Comparison of ENCODE assay signal across 19 mouse cellular contexts in genomic region chr3:7041372-7042057, GRCm38 (mm10).
DNase-seq lines count a peak whose midpoint lies in the region; ATAC-seq lines count a peak whose summit lies in the region.
"Had no signal": no experiment of that assay in that cellular context is flagged by ENCODE, and none has a peak within 500 bp of the region (broad histone marks: within the 10 kb centered on the region; RNA-seq: fewer than 3 reads in every experiment).

No protein-coding gene starts in this region.

- no peaks in the 10 kb centered on the region for H3K4me1 ChIP-seq in hindbrain, embryonic 12.5 days
- no peaks in the 10 kb centered on the region for H3K4me1 ChIP-seq in hindbrain, embryonic 16.5 days (ENCODE audit: control insufficient read depth, insufficient read depth, low read depth, low read length)
- no peaks in the 10 kb centered on the region for H3K4me1 ChIP-seq in forebrain, embryonic 14.5 days (ENCODE audit: control insufficient read depth, insufficient read depth, low read length)
- no peaks in the 10 kb centered on the region for H3K4me1 ChIP-seq in midbrain, embryonic 14.5 days (ENCODE audit: control insufficient read depth, insufficient read depth, low read length)
- H3K4me1 ChIP-seq: embryonic facial prominence, embryonic 12.5 days; heart, embryonic 10.5 days had no signal

- 49% methylated on average over 2 of the region's 2 CpGs for whole genome bisulfite sequencing in hindbrain, embryonic 12.5 days
- 41% methylated on average over 2 of the region's 2 CpGs for WGBS in hindbrain, embryonic 16.5 days
- WGBS in forebrain, embryonic 14.5 days, result 39% methylated on average over 2 of the region's 2 CpGs
- 36% methylated on average over 2 of the region's 2 CpGs for WGBS in midbrain, embryonic 14.5 days

- H3K4me3 ChIP-seq in hindbrain, embryonic 12.5 days, result no peak overlapping the region
- no peak overlapping the region for H3K4me3 ChIP-seq in hindbrain, embryonic 16.5 days (ENCODE audit: low read length)
- H3K4me3 ChIP-seq in forebrain, embryonic 14.5 days (ENCODE audit: low read depth, low read length), result no peak overlapping the region
- H3K4me3 ChIP-seq in midbrain, embryonic 14.5 days (replicated peaks; ENCODE audit: low read depth, low read length), result no peak overlapping the region
- H3K4me3 ChIP-seq: embryonic facial prominence, embryonic 12.5 days; heart, embryonic 10.5 days had no signal

- H3K9me3 ChIP-seq in hindbrain, embryonic 12.5 days (replicated peaks), result no peaks in the 10 kb centered on the region; the same call in 1 of the 2 replicates
- 0 out of 2 replicates have a peak, but pooled peaks cover 3% of the 10 kb centered on the region for H3K9me3 ChIP-seq in hindbrain, embryonic 16.5 days (ENCODE audit: control insufficient read depth, low read length)
- no peaks in the 10 kb centered on the region for H3K9me3 ChIP-seq in forebrain, embryonic 14.5 days (replicated peaks; ENCODE audit: control insufficient read depth, low read length)
- no peaks in the 10 kb centered on the region for H3K9me3 ChIP-seq in midbrain, embryonic 14.5 days (ENCODE audit: control insufficient read depth, low read length)
- H3K9me3 ChIP-seq: embryonic facial prominence, embryonic 12.5 days had no signal

- H3K4me2 ChIP-seq in hindbrain, embryonic 12.5 days (replicated peaks), result no peak overlapping the region
- H3K4me2 ChIP-seq in hindbrain, embryonic 16.5 days (ENCODE audit: low read length), result no peak overlapping the region
- H3K4me2 ChIP-seq in forebrain, embryonic 14.5 days (ENCODE audit: low read length), result no peak overlapping the region
- no peak overlapping the region for H3K4me2 ChIP-seq in midbrain, embryonic 14.5 days (ENCODE audit: low read length)
- H3K4me2 ChIP-seq: embryonic facial prominence, embryonic 12.5 days had no signal

- no peak overlapping the region for H3K27ac ChIP-seq in hindbrain, embryonic 12.5 days
- H3K27ac ChIP-seq in hindbrain, embryonic 16.5 days (ENCODE audit: low read depth, low read length), result no peak overlapping the region
- no peak overlapping the region for H3K27ac ChIP-seq in forebrain, embryonic 14.5 days (ENCODE audit: low read depth, low read length)
- 0 out of 2 replicates have a peak overlapping the region, but pooled peaks have one; percentile 20 for H3K27ac ChIP-seq in midbrain, embryonic 14.5 days (replicated peaks; ENCODE audit: low read depth, low read length)
- H3K27ac ChIP-seq: embryonic facial prominence, embryonic 12.5 days; heart, embryonic 10.5 days; macrophage had no signal

- no peaks in the 10 kb centered on the region for H3K27me3 ChIP-seq in hindbrain, embryonic 12.5 days
- H3K27me3 ChIP-seq in hindbrain, embryonic 16.5 days (replicated peaks; ENCODE audit: control insufficient read depth, insufficient read depth, low read length), result no peaks in the 10 kb centered on the region
- H3K27me3 ChIP-seq in forebrain, embryonic 14.5 days (replicated peaks; ENCODE audit: control insufficient read depth, insufficient read depth, low read length), result no peaks in the 10 kb centered on the region
- no peaks in the 10 kb centered on the region for H3K27me3 ChIP-seq in midbrain, embryonic 14.5 days (ENCODE audit: control insufficient read depth, insufficient read depth, low read length)
- H3K27me3 ChIP-seq: embryonic facial prominence, embryonic 12.5 days had no signal

- no peak overlapping the region for H3K9ac ChIP-seq in hindbrain, embryonic 12.5 days
- no peak overlapping the region for H3K9ac ChIP-seq in hindbrain, embryonic 16.5 days (ENCODE audit: low read depth, low read length)
- no peak overlapping the region for H3K9ac ChIP-seq in forebrain, embryonic 14.5 days (ENCODE audit: low read length)
- no peak overlapping the region for H3K9ac ChIP-seq in midbrain, embryonic 14.5 days (replicated peaks; ENCODE audit: low read length)
- H3K9ac ChIP-seq: embryonic facial prominence, embryonic 12.5 days had no signal

- DNase-seq in embryo, embryonic 11 days, result peak; percentile 26
- no peak for DNase-seq in embryo, embryonic 10 days (ENCODE audit: low spot score)
- peak; percentile 56 for DNase-seq in forebrain, embryonic 14.5 days (ENCODE audit: low spot score)
- peak; percentile 76 for DNase-seq in midbrain, embryonic 14.5 days
- no peak for DNase-seq in lung, postnatal 36 days
- DNase-seq in cerebellum, adult 11-12 months, result no peak
- DNase-seq: adrenal gland, postnatal 10 days; cerebellum, adult 9-10 months; heart, postnatal 4 days; kidney, adult 2 months; kidney, postnatal 10 days; right cerebral cortex, adult 18-20 months; right cerebral cortex, postnatal 4 days; thymus, postnatal 14 days had no signal

- ATAC-seq in hindbrain, embryonic 12.5 days (ENCODE audit: low FRiP score), result peak; percentile 80
- ATAC-seq in hindbrain, embryonic 16.5 days, result no peak
- ATAC-seq in forebrain, embryonic 14.5 days, result peak; percentile 72
- peak; percentile 72; the same call in 1 of the 2 replicates for ATAC-seq in midbrain, embryonic 14.5 days (ENCODE audit: low FRiP score, low TSS enrichment)

- no peaks in the 10 kb centered on the region for H3K36me3 ChIP-seq in hindbrain, embryonic 12.5 days
- no peaks in the 10 kb centered on the region for H3K36me3 ChIP-seq in hindbrain, embryonic 16.5 days (ENCODE audit: control insufficient read depth, insufficient read depth, low read length)
- H3K36me3 ChIP-seq in forebrain, embryonic 14.5 days (ENCODE audit: control insufficient read depth, insufficient read depth, low read length), result no peaks in the 10 kb centered on the region
- H3K36me3 ChIP-seq in midbrain, embryonic 14.5 days (ENCODE audit: control insufficient read depth, insufficient read depth, low read length), result no peaks in the 10 kb centered on the region
- H3K36me3 ChIP-seq: embryonic facial prominence, embryonic 12.5 days; heart, embryonic 10.5 days had no signal

Comparison
In these comparisons a context has a peak if more than half of its experiments do, and no peak if none do; other contexts are left out.
1. DNase-seq: peak in embryo, embryonic 11 days (single experiment), forebrain, embryonic 14.5 days (single experiment) and midbrain, embryonic 14.5 days (single experiment); none in embryo, embryonic 10 days (single experiment), lung, postnatal 36 days (single experiment) and cerebellum, adult 11-12 months (single experiment).